Mouse (Mus musculus) hindbrain, embryonic 11.5 days (tissue): ENCODE measurements around the gene Ccdc6. TPM values are rescaled to one million over a fixed set of nuclear protein-coding genes. Genes with fewer than 3 reads are reported as not detected.
"Not testable (repeated sequence)": the region's sequence is repeated elsewhere in the genome, so short reads cannot be mapped to it uniquely, and the experiment has no call there.

ENCODE experiments used
- ATAC-seq: fragments of 200-750 bp; cut with Nextera tagmentation; 2 replicates; pipeline ENCODE4 v1.8.0; 2017; ENCODE audit warnings: mild to moderate bottlenecking, moderate TSS enrichment, moderate library complexity; ENCODE audit not compliant: low FRiP score
- DNase-seq: peaks from one replicate; pipeline ENCODE4 v3.0.0-alpha.2; 2015; ENCODE audit warnings: low spot score
- H3K27ac ChIP-seq: fragments of 300-500 bp; sonication (generic); 2 replicates; pipeline ENCODE4 v1.5.1; 2014; ENCODE audit warnings: mild to moderate bottlenecking, low read depth, low read length
- H3K27me3 ChIP-seq: fragments of 300-500 bp; sonication (generic); 2 replicates; pipeline ENCODE4 v1.6.1; 2014; ENCODE audit warnings: mild to moderate bottlenecking, low read length, moderate library complexity, mixed read lengths; ENCODE audit not compliant: control insufficient read depth, insufficient read depth
- H3K36me3 ChIP-seq: fragments of 300-500 bp; sonication (generic); 2 replicates; pipeline ENCODE4 v1.6.1; 2014; ENCODE audit warnings: mild to moderate bottlenecking, low read length, moderate library complexity, mixed read lengths; ENCODE audit not compliant: control insufficient read depth, insufficient read depth
- H3K4me1 ChIP-seq: fragments of 300-500 bp; sonication (generic); replicated peaks from 2 replicates; pipeline ENCODE4 v1.6.1; 2014; ENCODE audit warnings: low read length, mixed read lengths; ENCODE audit not compliant: control insufficient read depth, insufficient read depth
- H3K4me2 ChIP-seq: fragments of 300-500 bp; sonication (generic); replicated peaks from 2 replicates; pipeline ENCODE4 v1.6.1; 2014; ENCODE audit warnings: mild to moderate bottlenecking, low read depth, low read length
- H3K4me3 ChIP-seq: fragments of 300-500 bp; sonication (generic); 2 replicates; pipeline ENCODE4 v1.5.1; 2014; ENCODE audit warnings: low read depth, low read length
- H3K9ac ChIP-seq: fragments of 300-500 bp; sonication (generic); 2 replicates; pipeline ENCODE4 v1.6.1; 2014; ENCODE audit warnings: low read depth, low read length
- H3K9me3 ChIP-seq: fragments of 300-500 bp; sonication (generic); 2 replicates; pipeline ENCODE4 v1.6.1; 2016; ENCODE audit warnings: low read length; ENCODE audit not compliant: control insufficient read depth
- WGBS: fragments of 180-500 bp; shearing (Covaris S2); extraction: QIAGEN DNeasy Blood & Tissue Kit; methylation state at CpG from one replicate; pipeline ENCODE4 v1.1.7; 2014; 5-methylcytosine and 5-hydroxymethylcytosine counted together
- polyA plus RNA-seq: library from polyadenylated mRNA; unstranded; fragments of >200 nt; fragmentation: Nextera tagmentation; extraction: Ambion mirVana; gene quantifications from 2 replicates; pipeline ENCODE4 v1.2.1, GENCODE M21; 2014

Ccdc6 gene
- polyA plus RNA-seq, 1 experiment from 2014 or later = 27.8 TPM

GRCm38 (mm10) chr10:70204505-70205399, 107.8 kb downstream of the Ccdc6 start, which contains the start of gene Mrln:
Gene Mrln, plus strand, starts transcription at chr10:70204664.
- H3K27ac ChIP-seq = no peak within 1 kb of the TSS
- H3K36me3 ChIP-seq = no peaks in the 10 kb centered on the region
- H3K9me3 ChIP-seq = no peaks in the 10 kb centered on the region
- H3K27me3 ChIP-seq = no peaks in the 10 kb centered on the region
- H3K4me2 ChIP-seq = no peak within 1 kb of the TSS
- H3K4me1 ChIP-seq = no peaks in the 10 kb centered on the region
- 69% methylated on average over 17 of the region's 17 CpGs for WGBS
- H3K4me3 ChIP-seq = no peak within 1 kb of the TSS
- no peak for DNase-seq
- no peak for ATAC-seq
- no peak within 1 kb of the TSS for H3K9ac ChIP-seq

GRCm38 (mm10) chr10:70211281-70211680, 114.4 kb downstream of the Ccdc6 start:
- no peak overlapping the region for H3K27ac ChIP-seq
- H3K4me1 ChIP-seq = no peaks in the 10 kb centered on the region
- no peak overlapping the region for H3K9ac ChIP-seq
- H3K36me3 ChIP-seq = no peaks in the 10 kb centered on the region
- no peaks in the 10 kb centered on the region for H3K9me3 ChIP-seq
- no peak for ATAC-seq
- no peak overlapping the region for H3K4me3 ChIP-seq
- no peak overlapping the region for H3K4me2 ChIP-seq
- H3K27me3 ChIP-seq = no peaks in the 10 kb centered on the region
- 85% methylated on average over 9 of the region's 9 CpGs for WGBS
- no peak for DNase-seq

- DNase-seq (no peak), ATAC-seq (no peak)
- WGBS = 67% methylated on average over 5 of the region's 5 CpGs
- no peak overlapping the region for H3K27ac ChIP-seq
- no peaks in the 10 kb centered on the region for H3K4me1 ChIP-seq
- no peak overlapping the region for H3K4me2 ChIP-seq
- no peaks in the 10 kb centered on the region for H3K9me3 ChIP-seq
- no peak overlapping the region for H3K4me3 ChIP-seq
- H3K36me3 ChIP-seq = no peaks in the 10 kb centered on the region
- H3K9ac ChIP-seq = no peak overlapping the region
- no peaks in the 10 kb centered on the region for H3K27me3 ChIP-seq
These were observed 124.0 kb downstream of the Ccdc6 start for GRCm38 (mm10) chr10:70220971-70221370.

GRCm38 (mm10) chr10:70222231-70222630, 125.3 kb downstream of the Ccdc6 start:
- H3K4me3 ChIP-seq, H3K9ac ChIP-seq, ATAC-seq, H3K4me1 ChIP-seq, H3K9me3 ChIP-seq, H3K36me3 ChIP-seq, H3K27ac ChIP-seq, H3K27me3 ChIP-seq, DNase-seq, H3K4me2 ChIP-seq: not testable (repeated sequence)
- WGBS = 92% methylated on average over 8 of the region's 8 CpGs

- Histone ChIP-seq H3K9me3 (no peaks in the 10 kb centered on the region), H3K9ac (no peak overlapping the region), H3K27me3 (no peaks in the 10 kb centered on the region), H3K4me2 (no peak overlapping the region), H3K36me3 (no peaks in the 10 kb centered on the region), H3K4me1 (no peaks in the 10 kb centered on the region), H3K27ac (no peak overlapping the region), H3K4me3 (no peak overlapping the region)
- ATAC-seq = no peak
- WGBS = 93% methylated on average over 6 of the region's 6 CpGs
- DNase-seq = no peak
These were observed 127.7 kb downstream of the Ccdc6 start for GRCm38 (mm10) chr10:70224571-70224970.

GRCm38 (mm10) chr10:70225760-70226159, 128.8 kb downstream of the Ccdc6 start:
- no peak overlapping the region for H3K9ac ChIP-seq
- DNase-seq (no peak), ATAC-seq (no peak)
- WGBS = 75% methylated on average over 6 of the region's 6 CpGs
- H3K4me2 ChIP-seq = no peak overlapping the region
- no peak overlapping the region for H3K27ac ChIP-seq
- H3K27me3 ChIP-seq = no peaks in the 10 kb centered on the region
- no peaks in the 10 kb centered on the region for H3K36me3 ChIP-seq
- no peaks in the 10 kb centered on the region for H3K4me1 ChIP-seq
- no peak overlapping the region for H3K4me3 ChIP-seq
- no peaks in the 10 kb centered on the region for H3K9me3 ChIP-seq

- ATAC-seq (no peak), DNase-seq (no peak)
- Histone ChIP-seq H3K4me2 (no peak overlapping the region), H3K4me1 (no peaks in the 10 kb centered on the region), H3K9ac (no peak overlapping the region), H3K36me3 (no peaks in the 10 kb centered on the region), H3K4me3 (no peak overlapping the region), H3K27ac (no peak overlapping the region), H3K27me3 (no peaks in the 10 kb centered on the region), H3K9me3 (no peaks in the 10 kb centered on the region)
These were observed 129.7 kb downstream of the Ccdc6 start for GRCm38 (mm10) chr10:70226608-70227007.

- 87% methylated on average over 6 of the region's 6 CpGs for WGBS
These were observed 133.4 kb downstream of the Ccdc6 start for GRCm38 (mm10) chr10:70230352-70230751.

GRCm38 (mm10) chr10:70237936-70238335, 141.0 kb downstream of the Ccdc6 start:
- Histone ChIP-seq H3K27me3 (no peaks in the 10 kb centered on the region; the same call in 1 of the 2 replicates), H3K4me1 (no peaks in the 10 kb centered on the region), H3K9me3 (no peaks in the 10 kb centered on the region), H3K27ac (no peak overlapping the region), H3K9ac (no peak overlapping the region), H3K4me2 (no peak overlapping the region), H3K36me3 (no peaks in the 10 kb centered on the region), H3K4me3 (no peak overlapping the region)
- WGBS = 88% methylated on average over 2 of the region's 2 CpGs
- DNase-seq (no peak), ATAC-seq (no peak)

More at GRCm38 (mm10) chr10:70230352-70230751, 133.4 kb downstream of the Ccdc6 start:
- H3K27ac ChIP-seq = no peak overlapping the region
- H3K9ac ChIP-seq = no peak overlapping the region
- H3K27me3 ChIP-seq = no peaks in the 10 kb centered on the region
- H3K36me3 ChIP-seq = no peaks in the 10 kb centered on the region
- H3K4me1 ChIP-seq = no peaks in the 10 kb centered on the region
- no peak overlapping the region for H3K4me2 ChIP-seq
- no peak for DNase-seq
- no peak overlapping the region for H3K4me3 ChIP-seq
- H3K9me3 ChIP-seq = no peaks in the 10 kb centered on the region
- ATAC-seq = no peak
